Mouse (Mus musculus) monocyte, adult 2 months (primary cell): ENCODE results near the gene Impg2.

Experiments
- DNase-seq, 2 experiments: peaks; one replicate each; pipeline ENCODE4 v3.0.0; 2022; ENCODE audit warnings: low spot score in 2 of 2, low read depth in 1 of 2

Gene Impg2

DNA sequence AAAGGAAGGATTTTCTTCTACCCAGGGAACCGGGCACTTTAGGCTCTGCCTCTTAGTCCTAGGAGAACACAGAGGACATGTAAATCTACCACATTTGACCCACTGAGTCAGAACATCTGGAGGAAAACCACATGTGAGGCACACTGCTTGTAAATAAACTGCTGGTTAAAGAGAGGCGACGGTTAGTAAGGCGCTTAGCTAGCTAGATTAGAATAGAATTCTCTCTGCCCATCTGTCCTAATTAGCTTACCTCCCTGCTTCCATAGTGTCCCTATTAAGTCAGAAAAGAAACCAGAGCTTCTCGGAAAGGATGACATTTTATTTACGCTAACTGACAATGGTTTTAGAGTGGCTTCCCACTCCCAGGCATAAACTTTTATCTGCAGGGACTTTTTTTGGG, at the start of gene Impg2:
Gene Impg2, plus strand, starts transcription at position 263 of the 400 bp plus-strand sequence.
- DNase-seq = no peak

DNA sequence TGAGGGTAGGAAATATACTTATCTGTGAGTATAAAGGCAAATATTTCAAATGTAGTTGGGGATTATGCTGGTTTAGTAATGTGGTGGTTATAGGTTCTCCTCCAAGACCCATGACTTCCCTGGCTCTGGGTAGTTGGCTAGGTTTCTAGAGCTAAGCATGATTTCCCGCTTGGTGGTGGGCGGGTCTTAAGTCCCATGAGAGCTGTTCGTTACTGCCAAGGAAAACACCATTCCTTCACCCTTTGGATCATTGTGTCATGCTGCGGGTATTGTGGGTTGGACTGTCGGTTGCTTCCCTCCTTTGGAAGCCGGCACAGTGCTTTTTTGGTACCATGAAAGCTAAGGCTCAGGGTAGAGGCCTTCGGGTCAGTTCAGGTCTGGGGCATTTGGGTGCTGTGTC, 40.6 kb upstream of the Impg2 start:
- no peak for DNase-seq

DNA sequence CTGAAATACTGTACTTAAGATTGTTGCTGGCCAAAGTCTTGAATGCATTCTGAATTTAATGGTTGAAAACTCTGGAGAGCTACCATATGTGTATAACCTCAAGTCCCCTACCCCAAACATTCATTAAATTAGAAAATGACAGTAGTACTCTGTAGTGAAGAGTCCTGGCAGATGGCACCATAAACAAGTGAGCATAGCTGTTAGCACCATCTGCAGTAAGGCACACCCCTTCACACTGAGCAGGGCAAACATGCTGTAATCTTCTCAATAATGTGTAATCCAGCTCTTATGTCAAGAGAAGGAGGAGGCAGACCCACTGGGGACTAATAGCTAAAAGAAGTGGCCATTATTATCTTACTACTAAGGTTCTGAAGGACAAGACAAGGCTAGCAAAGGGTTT, 33.9 kb upstream of the Impg2 start:
- DNase-seq = no peak

DNA sequence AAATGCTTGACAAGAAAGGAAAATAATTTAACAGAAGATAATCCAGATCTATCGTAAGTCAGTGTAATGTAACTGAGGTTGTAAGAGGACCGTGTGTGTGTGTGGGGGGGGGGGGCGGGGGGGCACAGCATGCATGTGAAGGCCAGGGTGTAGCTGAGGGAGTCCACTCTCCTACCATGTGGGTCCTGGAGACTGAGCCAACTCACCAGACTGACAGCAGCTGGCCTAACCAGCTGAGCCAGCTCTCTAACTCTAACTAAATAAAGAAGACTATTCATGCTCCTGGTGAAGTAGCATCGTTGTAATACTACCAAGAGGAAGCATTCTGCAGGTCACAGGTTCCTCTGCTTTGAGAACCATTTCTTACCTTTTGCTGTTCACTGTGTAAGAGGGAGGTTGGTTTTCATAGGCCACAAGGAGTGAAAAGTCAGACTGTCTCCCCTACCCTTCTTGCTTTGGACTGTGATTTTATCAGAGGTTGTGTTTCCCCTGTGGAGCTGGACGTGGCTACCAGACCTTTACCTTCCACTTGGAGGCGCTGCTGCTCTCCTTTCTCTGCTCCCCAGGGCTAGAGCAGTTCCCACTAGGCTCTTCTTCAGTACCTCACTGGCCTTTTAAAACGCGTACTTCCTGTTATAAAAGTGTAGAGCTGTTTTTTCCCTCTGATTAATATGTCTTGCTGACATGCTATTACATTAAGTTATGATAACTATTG, 28.1 kb upstream of the Impg2 start:
- no peak for DNase-seq

DNA sequence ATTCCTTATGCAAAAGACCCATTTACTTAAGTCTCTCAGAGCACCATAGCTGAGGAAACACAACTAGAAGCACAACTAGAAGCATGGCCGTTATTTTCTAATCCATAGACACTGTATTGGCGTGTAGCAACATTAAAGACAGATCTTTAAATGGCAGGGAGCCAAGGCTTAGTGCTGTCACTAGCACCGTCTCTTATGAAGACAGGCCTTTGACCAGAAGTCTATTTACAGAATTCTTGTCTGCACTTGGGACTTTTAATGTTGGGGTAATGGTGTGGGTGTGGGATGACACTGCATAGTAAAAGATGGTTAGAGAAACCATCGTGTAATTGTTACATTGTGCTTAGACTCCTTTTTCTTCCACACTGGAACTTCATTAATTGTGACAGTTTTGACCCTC, 17.2 kb upstream of the Impg2 start:
- DNase-seq = no peak

DNA sequence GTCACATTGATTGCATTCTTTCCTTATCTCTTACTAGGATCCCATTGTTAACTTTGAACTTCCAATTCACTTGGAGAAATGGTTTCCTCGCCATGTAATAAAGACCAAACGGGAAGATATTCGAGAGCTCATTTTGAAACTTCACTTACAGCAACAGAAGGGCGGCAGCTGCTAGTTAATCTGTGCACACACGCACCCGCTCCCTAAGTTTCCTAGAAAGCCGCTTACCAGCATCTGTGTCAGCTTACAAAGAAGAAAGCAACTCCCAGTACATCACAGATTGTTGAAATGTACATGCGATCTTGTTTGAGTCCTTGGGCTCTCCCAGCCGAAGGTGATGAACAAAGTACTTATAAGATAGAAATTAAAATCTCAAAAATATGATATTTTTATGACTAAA, 15.9 kb upstream of the Impg2 start:
- DNase-seq = no peak

DNA sequence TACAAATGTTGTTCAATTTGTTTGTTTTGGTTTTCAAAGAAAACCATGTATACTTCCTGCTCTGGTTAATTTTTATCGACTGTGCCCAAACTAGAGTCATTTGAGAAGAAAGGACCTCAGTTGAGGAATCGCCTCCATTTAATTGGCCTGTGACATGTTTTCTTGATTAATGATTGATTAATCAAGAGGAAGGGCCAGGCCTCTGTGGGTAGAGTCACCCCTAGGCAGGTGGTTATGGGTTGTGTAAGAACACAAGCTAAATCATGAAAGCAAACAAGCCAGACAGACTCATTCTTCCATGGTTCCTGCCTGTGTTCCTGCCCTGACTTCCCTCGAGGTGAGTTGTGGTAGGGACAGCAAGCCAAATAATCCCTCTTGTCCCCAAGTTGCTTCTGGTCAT, 8.6 kb downstream of the Impg2 start:
- no peak for DNase-seq

DNA sequence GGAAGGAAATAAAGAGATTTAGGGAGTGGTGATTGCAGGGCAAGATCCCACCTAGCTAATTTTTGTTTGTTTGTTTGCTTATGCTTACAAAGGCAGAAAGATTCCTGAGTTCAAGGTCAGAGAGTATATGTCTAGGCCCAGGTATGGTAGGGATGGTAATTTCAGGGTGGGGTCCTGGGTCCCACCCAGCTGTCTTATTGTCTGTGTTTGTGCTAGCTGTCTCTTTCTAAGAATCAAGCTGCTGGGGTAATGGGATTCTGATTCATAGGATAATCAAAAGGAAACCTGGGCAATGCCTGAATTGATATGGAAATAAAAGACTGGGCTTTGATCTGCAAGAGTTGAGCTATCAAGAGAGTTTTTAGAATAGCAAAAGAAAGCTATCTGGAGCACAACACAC, 23.6 kb downstream of the Impg2 start:
- DNase-seq = no peak

DNA sequence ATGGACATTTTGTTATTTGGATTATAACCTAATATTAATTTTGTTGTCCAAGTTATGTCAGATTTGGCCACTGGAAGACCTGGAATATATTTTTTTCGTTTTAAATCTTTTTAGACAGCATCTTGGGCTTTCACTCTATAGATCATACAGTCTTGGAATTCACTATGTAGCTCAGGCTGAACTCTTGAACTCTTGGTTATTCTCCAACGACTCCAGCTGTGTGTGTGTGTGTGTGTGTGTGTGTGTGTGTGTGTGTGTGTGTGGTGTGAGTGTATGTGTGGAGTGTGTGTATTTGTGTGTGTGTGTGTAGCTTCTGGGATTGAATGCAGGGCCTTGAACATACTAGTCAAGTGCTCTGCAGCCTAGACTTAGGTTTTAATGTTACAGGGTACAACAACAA, 25.3 kb downstream of the Impg2 start:
- DNase-seq = no peak

DNA sequence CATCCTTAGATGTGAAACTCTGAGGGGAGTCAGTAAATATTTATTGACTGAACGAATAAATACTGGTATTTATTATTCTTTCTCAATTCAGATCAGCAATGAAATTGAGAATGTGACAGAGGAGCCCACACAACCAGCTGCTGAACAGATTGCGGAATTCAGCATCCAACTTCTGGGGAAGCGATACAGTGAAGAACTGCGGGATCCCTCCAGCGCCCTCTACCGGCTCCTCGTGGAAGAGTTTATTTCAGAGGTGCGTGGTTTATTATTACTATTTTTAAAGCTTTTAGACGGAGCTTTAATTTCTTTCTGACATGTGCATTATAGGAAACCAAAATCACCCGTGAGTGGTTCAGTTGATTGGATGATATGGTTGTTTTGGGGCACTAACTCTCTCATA, 27.2 kb downstream of the Impg2 start:
- no peak for DNase-seq

DNA sequence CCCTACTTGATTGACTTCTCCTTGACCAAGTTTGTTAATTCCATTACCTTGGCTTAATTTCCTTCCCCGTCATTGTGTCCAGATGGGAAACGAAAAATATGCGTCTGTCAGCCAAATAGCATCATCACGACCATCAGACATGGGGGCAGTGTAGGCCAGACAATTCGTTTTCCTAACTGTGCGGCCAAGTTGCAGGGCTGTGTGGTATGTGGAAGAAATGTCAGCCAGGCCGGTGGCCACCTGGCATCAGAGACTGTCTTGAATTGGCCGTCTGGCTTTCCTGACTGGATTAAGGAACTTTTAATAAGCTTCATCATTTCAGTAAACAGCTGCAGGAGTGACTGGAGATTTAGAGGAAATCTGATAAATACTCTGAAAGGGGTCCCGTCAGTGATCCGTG, 28.6 kb downstream of the Impg2 start:
- DNase-seq = no peak

DNA sequence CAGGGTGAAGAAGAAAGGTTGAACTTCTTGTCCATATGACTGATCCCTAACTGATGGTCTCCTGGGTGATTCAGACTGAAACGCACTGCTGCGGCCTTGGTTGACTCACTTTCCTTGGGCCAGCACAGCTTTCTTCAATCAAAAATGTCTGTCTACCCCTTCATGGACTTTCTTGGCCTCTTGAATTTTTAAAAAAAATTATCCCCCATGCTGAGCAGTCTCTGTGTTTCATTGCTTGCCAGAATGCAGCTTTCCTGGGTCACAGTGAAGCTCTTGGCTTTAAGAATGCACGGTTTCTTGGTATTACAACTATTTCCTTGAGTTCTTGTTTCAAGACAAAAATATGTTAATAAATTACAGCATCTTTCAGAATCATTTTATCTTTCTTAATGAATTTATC, 41.9 kb downstream of the Impg2 start:
- DNase-seq = no peak

DNA sequence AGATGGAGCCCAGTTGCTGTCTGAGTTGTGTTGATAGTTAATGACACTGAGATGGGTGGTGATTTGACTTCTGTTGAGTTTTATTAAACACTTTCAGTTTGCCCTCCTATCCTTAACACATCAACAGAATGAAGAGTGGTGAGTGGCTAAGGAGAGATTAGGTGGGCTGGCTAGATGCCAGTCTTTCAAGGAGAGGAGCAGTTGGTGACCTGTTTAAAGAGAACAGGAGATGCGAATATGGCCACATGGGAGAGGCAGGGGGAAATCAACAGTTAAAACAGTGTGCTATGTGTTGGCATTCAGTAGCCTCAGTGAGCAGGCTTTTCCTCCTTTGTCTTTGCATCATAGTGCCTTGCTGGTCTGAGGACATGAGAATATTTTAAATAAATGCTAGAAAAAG, 69.8 kb downstream of the Impg2 start:
- DNase-seq = no peak

DNA sequence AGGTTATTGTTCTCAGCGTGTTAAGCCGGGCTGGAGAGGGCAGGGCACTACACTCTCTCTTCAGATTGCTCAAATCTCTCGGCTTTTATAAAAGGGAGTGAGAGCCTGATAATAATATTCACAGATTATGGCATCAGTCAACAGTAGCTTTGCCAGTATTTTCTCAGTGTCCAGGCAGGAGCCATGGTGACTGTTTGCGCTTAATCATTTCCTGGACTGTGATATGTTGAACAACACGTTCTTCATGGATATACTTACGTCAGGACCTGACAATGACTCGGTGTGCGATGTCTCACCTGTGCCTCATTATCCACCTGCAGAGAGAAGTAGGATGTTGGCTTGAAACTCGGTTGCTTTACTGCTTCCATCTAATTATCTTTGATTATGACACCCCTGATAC, 74.9 kb downstream of the Impg2 start:
- DNase-seq = no peak

DNA sequence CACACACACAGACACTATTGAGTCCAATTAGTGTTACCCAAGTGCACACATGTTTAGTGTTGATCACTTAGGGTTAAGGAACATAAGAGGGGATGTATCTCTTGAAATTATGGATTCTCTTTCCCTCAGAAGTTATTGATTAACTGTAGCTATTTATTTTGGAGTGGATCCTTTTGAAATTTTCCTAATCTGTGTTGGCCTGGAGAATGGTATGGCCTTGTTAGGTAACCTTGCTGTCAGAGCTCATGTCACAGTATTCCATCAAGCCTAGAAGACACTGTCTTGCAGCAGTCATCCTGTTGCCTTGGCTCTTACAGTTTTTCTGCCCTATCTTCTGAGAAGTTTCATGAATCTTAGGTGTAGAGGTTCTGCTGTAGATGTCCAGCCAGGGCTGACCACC, 75.6 kb downstream of the Impg2 start:
- DNase-seq = no peak

DNA sequence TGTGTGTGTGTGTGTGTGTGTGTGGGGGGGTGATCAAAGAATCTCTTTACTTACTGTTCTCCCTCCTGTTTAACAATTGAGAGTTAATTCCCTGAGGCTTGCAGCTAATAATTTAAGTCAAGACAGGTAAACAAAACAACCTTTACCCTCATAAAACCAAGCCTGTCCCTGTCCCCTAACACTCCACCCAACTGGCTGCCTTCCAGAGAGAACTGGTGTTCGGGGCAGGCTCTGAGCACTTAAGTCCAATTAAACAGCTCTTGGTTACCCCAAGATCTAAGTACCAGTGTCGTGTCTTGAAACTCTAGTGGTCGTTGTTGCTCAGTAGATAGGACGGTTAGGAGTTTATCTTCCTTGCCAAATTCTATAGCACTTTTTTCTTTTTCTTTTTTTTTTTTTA, 77.2 kb downstream of the Impg2 start:
- no peak for DNase-seq

DNA sequence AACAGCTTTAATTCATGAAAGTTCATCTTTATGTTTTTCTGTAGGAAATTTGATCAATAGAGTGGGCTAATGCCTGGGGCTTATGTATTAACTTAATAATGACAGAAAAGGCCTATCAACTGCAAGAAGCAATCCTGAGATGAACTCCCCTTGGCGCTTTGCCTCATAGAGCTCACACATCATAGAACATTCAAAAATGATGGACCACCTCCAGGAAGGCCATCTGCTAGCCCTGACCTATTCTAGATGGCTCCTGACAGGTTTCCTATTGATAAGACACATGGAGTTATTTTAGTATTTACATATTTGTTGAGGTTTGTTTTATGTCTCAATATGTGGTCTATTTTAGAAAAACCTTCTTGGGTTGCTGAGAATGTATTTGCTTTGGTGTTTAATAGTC, 79.2 kb downstream of the Impg2 start:
- DNase-seq = no peak

DNA sequence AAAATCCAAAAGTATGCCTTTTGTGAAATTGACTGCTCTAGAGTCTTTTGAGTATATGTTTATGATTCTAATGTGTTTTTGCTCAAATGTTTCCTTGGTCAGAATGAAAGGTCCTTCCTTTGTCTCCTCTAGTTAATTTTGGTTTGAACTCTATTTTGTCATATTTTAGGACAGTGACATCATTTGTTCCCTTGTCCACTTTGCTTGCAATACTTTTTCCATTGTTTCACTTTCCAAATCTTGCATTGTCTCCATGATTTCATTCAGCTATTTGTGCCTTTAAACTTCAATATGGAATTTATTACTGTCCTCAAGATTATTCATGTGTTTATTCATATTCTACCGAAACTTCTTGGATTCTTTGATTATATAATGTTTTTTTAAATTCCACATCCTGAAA, 79.8 kb downstream of the Impg2 start:
- no peak for DNase-seq

DNA sequence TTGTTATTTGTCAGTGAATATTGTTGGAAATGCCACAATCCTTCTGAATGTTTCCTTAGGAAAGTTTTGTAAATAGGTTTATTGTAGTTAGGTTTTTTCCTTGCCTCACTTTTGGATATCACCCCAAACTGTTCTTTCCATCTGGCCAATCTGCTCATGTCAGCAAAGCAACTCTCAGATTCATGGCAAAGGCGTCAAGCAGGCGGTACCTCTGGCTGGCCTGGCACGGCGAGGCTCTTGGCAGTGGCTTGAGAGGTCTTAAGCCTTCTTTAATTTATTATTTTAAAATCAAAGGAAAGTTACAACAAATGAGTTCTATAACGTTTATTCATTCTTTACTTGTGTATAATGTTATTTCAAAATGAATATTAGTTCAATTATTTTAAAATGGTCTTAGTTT, 82.0 kb downstream of the Impg2 start:
- DNase-seq = no peak

DNA sequence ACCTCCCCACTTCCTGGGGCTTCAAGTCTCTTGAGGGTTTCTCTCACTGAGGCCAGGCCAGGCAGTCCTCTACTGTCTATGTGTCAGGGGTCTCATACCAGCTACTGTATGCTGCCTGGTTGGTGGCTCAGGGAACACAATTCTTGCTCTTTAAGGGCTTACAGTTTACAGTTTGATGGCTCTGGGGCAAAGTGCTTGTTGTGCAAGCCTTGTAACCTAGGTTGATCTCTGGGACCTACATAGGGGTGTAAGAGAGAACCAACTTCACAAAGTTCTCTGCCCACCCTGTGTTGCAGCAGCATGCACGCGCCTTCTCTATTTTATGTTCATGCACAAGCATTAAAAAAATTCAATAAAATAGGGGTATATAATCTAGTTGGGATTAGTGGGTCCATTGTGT, 82.9 kb downstream of the Impg2 start:
- no peak for DNase-seq

DNA sequence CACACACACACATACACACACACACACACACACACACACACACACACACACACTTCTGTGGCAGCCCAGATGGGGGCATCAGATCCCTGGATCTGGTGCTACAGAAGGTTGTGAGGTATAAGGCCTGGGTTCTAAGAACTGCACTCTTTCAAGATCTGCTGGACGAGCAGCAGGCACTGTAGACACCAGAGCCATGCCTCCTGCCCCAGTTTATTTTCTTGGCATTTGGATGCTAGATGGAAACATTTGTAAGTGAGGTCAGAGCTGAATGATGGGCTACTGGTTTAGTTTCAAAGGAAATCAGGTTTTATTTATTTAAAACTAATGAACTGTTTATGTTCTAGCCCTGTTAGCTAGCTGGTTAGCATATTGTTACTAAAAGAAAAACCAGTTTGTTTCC, 90.8 kb downstream of the Impg2 start:
- DNase-seq = no peak

DNA sequence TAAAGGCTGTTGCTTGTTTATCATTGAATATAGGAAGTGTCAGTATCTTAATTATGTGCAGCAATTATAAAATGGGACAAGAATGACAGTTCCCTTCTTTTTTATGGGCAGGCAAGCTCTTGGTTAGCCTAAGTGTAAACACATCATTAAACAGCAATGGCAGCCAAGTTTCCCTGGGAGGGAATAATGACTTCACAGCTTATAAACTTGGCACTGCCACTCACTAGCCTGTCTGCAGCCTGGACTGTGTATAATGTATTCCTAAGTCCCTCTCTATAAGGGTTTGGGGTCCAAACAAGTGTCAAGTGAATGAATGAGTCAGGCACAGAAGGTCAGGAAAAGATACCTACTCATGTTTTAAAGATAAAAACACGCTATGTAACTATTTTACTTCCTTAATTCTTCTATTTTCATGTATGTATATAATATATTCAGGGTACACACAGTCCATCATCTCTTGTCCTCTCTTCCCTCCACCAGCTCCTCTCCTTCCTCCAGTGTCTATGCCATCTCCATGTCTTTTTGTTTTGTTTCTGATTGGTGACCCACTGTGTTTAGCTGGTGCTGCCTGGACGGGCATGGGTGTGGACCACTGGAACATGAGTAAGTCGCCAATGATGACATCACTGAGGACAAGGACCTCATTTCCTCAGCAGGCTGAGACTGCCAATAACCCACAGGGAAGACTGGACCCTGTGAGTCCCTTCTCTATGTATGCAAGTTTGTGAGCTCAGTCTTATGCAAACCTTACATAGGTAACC, 92.0 kb downstream of the Impg2 start:
- DNase-seq = no peak

DNA sequence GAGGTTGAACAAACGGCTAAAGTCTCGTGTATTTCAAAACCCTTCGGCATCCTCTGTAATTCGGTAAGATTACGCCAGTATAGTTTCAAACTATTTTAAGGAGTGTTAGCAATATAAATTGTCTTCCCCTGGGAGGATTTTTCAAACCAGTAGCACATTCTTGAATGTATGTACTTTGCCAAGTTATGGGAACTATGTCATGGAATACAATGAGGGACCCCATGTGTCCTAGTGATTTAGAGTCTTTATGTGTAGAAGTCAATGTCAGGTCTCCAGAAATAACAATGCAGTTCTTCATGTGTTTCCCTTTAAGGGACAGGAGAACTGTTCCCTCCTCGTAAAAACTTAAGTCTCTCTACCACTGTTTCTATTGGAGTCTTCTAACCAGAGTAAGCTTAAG, 94.1 kb downstream of the Impg2 start:
- no peak for DNase-seq
